ENCODE assay signal across 23 mouse cellular contexts in the genomic region with DNA sequence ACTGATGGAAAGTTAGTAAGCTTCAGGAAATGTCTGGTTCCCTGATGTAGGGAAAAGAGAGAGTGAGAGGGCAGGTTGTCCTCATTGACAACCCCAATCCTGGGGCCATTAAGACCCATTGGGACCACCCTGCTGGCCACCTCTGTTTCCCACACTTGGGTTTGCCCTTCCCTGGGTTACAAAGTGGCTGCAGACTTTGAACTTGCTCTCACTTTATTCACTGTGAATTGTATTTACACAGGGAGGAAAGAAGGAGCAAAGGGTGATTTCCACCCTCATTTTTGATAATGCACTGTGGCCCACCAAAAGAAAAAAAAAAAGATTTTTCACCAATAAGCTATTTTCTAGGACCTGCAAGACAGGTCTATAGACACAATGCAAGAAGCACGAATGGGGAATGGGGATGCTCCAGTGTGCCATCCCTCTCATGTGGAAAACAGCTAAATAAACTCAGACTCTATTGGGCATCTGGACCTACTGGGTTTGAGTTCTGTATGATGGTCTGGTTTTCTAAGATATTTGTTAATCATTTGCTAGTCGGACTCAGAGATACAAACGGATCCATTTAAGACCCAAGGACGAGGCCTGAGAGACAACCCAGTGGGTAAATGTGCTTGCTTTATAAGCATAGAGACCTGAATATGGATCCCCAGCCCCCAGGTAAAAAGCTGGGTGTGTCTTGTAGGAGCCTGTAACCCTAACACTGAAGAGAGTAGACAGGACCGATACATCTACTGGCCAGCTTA. TPM values are rescaled to one million over a fixed set of nuclear protein-coding genes. Genes with fewer than 3 reads are reported as not detected.
"Had no signal": no experiment of that assay in that cellular context is flagged by ENCODE, and none has a peak within 500 bp of the region (broad histone marks: within the 10 kb centered on the region; RNA-seq: fewer than 3 reads in every experiment).

No protein-coding gene starts in this region.

- ATAC-seq: lung, postnatal 0 days; midbrain, embryonic 13.5 days; midbrain, embryonic 15.5 days had no signal

- H3K4me2 ChIP-seq: lung, embryonic 15.5 days; midbrain, embryonic 11.5 days; midbrain, embryonic 13.5 days; midbrain, embryonic 15.5 days; neural tube, embryonic 13.5 days; neural tube, embryonic 15.5 days had no signal

- H3K27ac ChIP-seq: lung, embryonic 15.5 days; macrophage; midbrain, embryonic 13.5 days; midbrain, embryonic 15.5 days; neural tube, embryonic 13.5 days; neural tube, embryonic 15.5 days had no signal

- H3K4me3 ChIP-seq: lung, embryonic 15.5 days; megakaryocyte, embryonic 14.5 days; midbrain, embryonic 13.5 days; midbrain, embryonic 15.5 days; neural tube, embryonic 13.5 days; neural tube, embryonic 15.5 days had no signal

- H3K27me3 ChIP-seq: lung, embryonic 15.5 days; megakaryocyte, embryonic 14.5 days; midbrain, embryonic 13.5 days; midbrain, embryonic 15.5 days; neural tube, embryonic 15.5 days had no signal

- H3K9ac ChIP-seq: lung, embryonic 15.5 days; midbrain, embryonic 13.5 days; midbrain, embryonic 15.5 days; neural tube, embryonic 13.5 days; neural tube, embryonic 15.5 days had no signal

- H3K9me3 ChIP-seq: lung, embryonic 15.5 days; midbrain, embryonic 13.5 days; midbrain, embryonic 15.5 days; neural tube, embryonic 13.5 days; neural tube, embryonic 15.5 days had no signal

- DNase-seq: lung, adult 18-20 months; lung, postnatal 14 days; lung, postnatal 36 days; right cerebral cortex, postnatal 25 days; spleen, adult 18-20 months; thymus, adult 18-20 months; thymus, postnatal 25 days; thymus, postnatal 4 days had no signal

- H3K4me1 ChIP-seq: lung, embryonic 15.5 days; megakaryocyte, embryonic 14.5 days; neural tube, embryonic 13.5 days; neural tube, embryonic 15.5 days had no signal

- H3K36me3 ChIP-seq: lung, embryonic 15.5 days; midbrain, embryonic 13.5 days; midbrain, embryonic 15.5 days; neural tube, embryonic 13.5 days; neural tube, embryonic 15.5 days had no signal

RNA-seq across cellular contexts. Expression of gene Ttc29, which starts 50.2 kb away (rescaled TPM):
- total RNA-seq: megakaryocyte progenitor cell, adult 5-6 weeks had no signal
- polyA plus RNA-seq: liver, embryonic 16.5 days; macrophage; neural tube, embryonic 11.5 days; neural tube, embryonic 13.5 days; small intestine, adult 2 months; stomach, embryonic 14.5 days; urinary bladder, adult 2 months had no signal
